Comparison of ENCODE assay signal across 17 mouse cellular contexts in the genomic region with DNA sequence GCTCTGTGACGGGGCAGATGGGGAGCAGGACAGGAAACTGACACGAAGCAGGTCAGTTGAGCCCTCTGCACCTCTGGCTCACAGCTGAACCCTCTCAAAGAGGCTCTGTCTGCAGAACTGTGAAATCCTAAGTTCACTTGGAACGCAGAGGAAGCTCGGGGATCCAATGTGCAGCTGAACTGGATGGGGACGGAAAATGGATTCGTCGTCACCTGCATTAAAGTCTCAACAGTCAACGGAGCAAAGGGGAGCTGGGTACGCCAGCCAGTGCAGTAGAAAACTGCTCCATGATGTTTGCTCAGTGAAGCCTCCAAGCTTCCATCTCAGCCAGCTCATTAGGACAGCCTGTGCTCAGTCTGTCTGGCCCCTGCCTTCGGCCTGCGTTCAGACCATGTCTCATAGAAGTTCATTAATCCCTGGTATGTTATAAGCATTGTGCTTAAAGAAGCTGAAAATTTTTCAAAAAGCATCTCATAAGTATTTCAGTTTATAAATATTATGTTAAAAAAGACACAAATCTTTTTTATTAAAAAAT.
"Had no signal": no experiment of that assay in that cellular context is flagged by ENCODE, and none has a peak within 500 bp of the region (broad histone marks: within the 10 kb centered on the region; RNA-seq: fewer than 3 reads in every experiment).

No protein-coding gene starts in this region.

- H3K9ac ChIP-seq: intestine, embryonic 15.5 days; limb, embryonic 12.5 days; liver, embryonic 13.5 days; liver, postnatal 0 days; midbrain, embryonic 12.5 days; neural tube, embryonic 15.5 days had no signal

- DNase-seq: kidney, adult 18-20 months; kidney, postnatal 10 days; kidney, postnatal 4 days; liver; liver, embryonic 13.5 days; liver, postnatal 0 days; right cerebral cortex, adult 18-20 months; right cerebral cortex, postnatal 25 days; thymus, adult 18-20 months; thymus, postnatal 14 days had no signal

- H3K9me3 ChIP-seq: intestine, embryonic 15.5 days; limb, embryonic 12.5 days; liver, embryonic 13.5 days; midbrain, embryonic 12.5 days; neural tube, embryonic 15.5 days had no signal

- H3K27me3 ChIP-seq: intestine, embryonic 15.5 days; limb, embryonic 12.5 days; liver, embryonic 13.5 days; midbrain, embryonic 12.5 days; neural tube, embryonic 15.5 days had no signal

- H3K36me3 ChIP-seq: intestine, embryonic 15.5 days; limb, embryonic 12.5 days; liver, embryonic 13.5 days; midbrain, embryonic 12.5 days; neural tube, embryonic 15.5 days had no signal

- H3K27ac ChIP-seq: intestine, embryonic 15.5 days; layer of hippocampus, adult 2 months; limb, embryonic 12.5 days; liver, embryonic 13.5 days; midbrain, embryonic 12.5 days; neural tube, embryonic 15.5 days; stomach, postnatal 0 days had no signal

- ATAC-seq: intestine, embryonic 15.5 days; liver, postnatal 0 days had no signal

- H3K4me3 ChIP-seq: intestine, embryonic 15.5 days; layer of hippocampus, adult 2 months; limb, embryonic 12.5 days; liver, embryonic 13.5 days; midbrain, embryonic 12.5 days; myocyte; neural tube, embryonic 15.5 days had no signal

- H3K4me2 ChIP-seq: intestine, embryonic 15.5 days; limb, embryonic 12.5 days; liver, embryonic 13.5 days; midbrain, embryonic 12.5 days; neural tube, embryonic 15.5 days had no signal

- H3K4me1 ChIP-seq: intestine, embryonic 15.5 days; limb, embryonic 12.5 days; liver, embryonic 13.5 days had no signal
